Mouse (Mus musculus) left cerebral cortex, adult 18-20 months (tissue): ENCODE measurements around the gene Atp13a1. TPM values are rescaled to one million over a fixed set of nuclear protein-coding genes. Genes with fewer than 3 reads are reported as not detected.

Experiments used
- DNase-seq, 2 experiments: peaks; one replicate each; pipeline ENCODE4 v3.0.0; 2021 to 2022; ENCODE audit warnings: low spot score in 2 of 2, mixed read lengths in 1 of 2
- total RNA-seq, 2 experiments: library from RNA; stranded (reverse); gene quantifications; 2 replicates each; pipeline ENCODE4 v1.2.3; 2021

Gene Atp13a1
- total RNA-seq, 2 experiments from 2014 or later = 36.2 to 36.4 TPM

DNA sequence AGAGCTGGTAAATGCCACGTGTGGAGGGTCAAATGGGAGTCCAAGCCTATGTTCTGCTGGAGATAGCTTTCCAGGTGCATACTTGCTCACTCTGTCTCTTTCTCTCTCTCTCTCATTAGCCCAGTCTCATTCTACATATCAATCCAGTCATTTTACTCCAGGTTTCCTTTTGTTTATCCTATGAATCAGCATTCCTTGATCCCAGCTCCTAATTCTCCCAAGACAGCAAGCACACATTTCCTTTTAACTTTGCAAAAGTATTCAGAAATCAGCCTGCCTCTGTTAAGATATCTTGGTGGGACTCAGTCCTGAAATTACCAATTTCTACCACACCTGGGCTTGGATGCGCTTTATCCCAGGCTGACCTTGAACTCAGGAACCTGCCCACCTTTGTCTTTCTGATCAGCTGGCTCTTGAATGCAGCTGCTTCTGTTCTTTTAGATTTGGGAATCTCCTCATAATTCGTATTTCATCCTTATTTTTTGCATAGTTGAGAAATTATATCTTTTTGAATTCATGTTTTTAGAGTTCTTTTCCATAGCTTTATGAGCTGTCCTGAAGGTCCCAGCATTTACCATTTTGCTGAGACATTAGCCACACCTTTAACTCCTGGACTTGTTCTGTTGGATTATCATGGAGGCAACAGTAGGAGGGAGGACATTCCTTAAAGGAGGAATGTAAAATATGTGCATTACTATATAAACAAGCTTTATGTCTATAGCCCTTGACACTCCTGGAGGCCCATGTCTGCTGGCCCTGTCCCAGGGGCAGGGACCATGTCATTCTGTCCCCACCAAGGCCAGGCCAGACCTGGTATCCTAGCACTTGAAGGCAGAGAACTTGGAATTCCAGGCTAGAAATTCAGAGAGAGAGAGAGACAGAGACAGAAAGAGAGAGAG, 56.5 kb downstream of the Atp13a1 start:
- DNase-seq = no peak

DNA sequence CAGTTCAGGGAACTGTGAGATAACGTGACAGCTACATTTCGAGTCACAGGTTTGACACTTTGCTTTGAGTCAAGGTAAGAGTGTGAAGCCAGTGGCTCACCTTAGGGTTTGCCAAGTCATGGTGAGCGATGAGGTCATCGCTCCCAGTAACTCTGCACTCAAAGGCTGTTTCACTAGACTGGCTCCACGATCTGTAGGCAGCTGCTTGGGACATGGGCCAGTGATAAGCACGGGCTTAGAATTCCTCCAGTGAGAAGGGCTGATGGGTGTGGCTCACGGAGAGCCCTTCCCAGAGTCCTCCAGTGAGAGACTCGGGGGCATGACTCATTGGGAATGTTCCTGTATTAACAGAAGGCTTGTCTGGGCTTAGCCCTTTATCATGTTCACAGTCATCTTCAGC, 58.0 kb downstream of the Atp13a1 start:
- no peak for DNase-seq

DNA sequence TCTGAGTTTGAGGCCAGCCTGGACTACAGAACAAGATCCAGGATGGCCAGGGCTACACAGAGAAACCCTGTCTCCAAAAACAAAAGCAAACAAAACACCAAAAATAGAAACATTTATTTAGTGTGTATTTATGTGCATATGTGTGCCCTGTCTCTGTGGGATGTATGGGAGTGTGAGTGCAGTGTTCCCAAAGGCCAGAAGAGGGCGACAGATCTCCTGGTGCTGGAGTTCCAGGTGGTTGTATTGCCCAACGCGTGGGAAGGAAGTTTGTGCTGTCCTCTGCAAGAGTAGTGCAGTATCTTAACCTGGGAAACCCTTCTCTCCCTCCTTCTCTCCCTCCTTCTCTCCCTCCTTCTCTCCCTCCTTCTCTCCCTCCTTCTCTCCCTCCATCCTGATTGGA, 58.9 kb downstream of the Atp13a1 start:
- DNase-seq = no peak

DNA sequence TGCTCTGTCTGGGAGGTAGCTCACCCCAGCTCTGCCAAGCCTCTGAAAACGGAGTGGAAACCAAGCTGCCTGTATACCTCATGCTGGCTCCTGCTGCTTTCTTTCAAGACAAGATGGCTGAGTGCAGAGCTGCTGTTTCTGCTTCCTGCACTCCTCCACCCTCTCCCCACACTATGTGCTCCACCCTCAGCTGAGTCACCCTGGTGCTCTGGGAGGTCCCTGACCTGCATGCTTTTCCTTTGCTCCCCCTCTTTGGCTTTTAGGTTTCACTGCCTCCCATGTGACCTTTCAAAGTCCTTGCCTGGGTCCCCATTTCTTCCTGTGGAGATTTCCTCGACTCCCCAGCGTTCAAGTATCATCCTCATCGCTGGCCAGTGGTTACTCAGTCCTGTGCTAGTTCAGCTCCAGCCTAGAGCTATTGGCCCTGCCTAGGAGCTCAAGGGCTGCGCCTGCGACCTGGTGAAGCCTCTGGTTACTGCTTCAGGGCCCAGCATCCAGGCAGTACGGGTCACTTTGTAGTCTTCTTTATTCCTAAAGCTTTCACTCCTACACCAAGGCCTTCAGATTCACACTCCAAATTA, 60.1 kb downstream of the Atp13a1 start:
- DNase-seq = no peak

DNA sequence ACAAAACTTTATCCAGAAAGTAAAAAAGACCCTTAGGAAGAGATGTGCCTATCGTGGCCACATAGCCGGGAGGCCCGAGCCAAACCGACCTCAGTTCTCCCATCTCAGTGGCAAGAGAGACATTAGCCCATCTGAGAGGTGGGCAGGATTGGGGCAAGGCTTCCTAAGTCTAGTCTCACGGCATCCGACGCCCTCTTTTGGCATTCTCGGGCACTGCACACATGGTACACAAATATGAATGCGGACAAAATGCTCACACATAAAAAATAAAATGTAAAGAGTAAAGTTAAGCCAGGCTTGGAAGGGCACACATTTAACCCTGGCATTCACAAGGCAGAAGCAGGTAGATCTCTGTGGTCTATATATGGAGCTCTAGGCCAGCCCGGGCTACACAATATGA, 62.9 kb downstream of the Atp13a1 start:
- DNase-seq = no peak

Other genes starting within 250 kb of the Atp13a1 start
- gene Zfp868, start 165.6 kb upstream of the Atp13a1 start, total RNA-seq = 10 to 100 TPM; 19.2 to 19.6 TPM
- 1 to 10 TPM; 3.1 to 4.9 TPM for gene Zfp964, start 136.7 kb upstream of the Atp13a1 start, total RNA-seq
- 10 to 100 TPM; 21.0 to 22.5 TPM for gene Zfp869, start 80.4 kb upstream of the Atp13a1 start, total RNA-seq
- 1 to 10 TPM; 2.6 to 5.1 TPM for gene Zfp963, start 41.2 kb upstream of the Atp13a1 start, total RNA-seq
- gene Gm20422, start 16.3 kb upstream of the Atp13a1 start, total RNA-seq = 1 to 10 TPM in 1 of 2 experiments, not detected in 1; 1.3 TPM
- gene Zfp866, start within 50 bp of the Atp13a1 start, total RNA-seq = 10 to 100 TPM; 26.6 to 27.8 TPM
- 10 to 100 TPM in 1 of 2 experiments, 1 to 10 TPM in 1; 9.0 to 12.8 TPM for gene Gmip, start 17.5 kb downstream of the Atp13a1 start, total RNA-seq
- gene Lpar2, start 31.3 kb downstream of the Atp13a1 start, total RNA-seq = under 1 TPM; 0.59 to 0.60 TPM
- 10 to 100 TPM; 14.1 to 17.8 TPM for gene Pbx4, start 41.3 kb downstream of the Atp13a1 start, total RNA-seq
- under 1 TPM; 0.33 to 0.59 TPM for gene Cilp2, start 96.5 kb downstream of the Atp13a1 start, total RNA-seq
- not detected for gene Tssk6, start 111.0 kb downstream of the Atp13a1 start, total RNA-seq
- 100 to 1,000 TPM; 148 to 155 TPM for gene Ndufa13, start 111.4 kb downstream of the Atp13a1 start, total RNA-seq
- 10 to 100 TPM; 28.3 to 30.7 TPM for gene Yjefn3, start 111.5 kb downstream of the Atp13a1 start, total RNA-seq
- 10 to 100 TPM; 28.7 TPM for gene Gatad2a, start 205.2 kb downstream of the Atp13a1 start, total RNA-seq